Mouse (Mus musculus) embryonic fibroblast, embryonic 13.5 days (primary cell): ENCODE results near the gene Psmd14. TPM values are rescaled to one million over a fixed set of nuclear protein-coding genes. Genes with fewer than 3 reads are reported as not detected.

Experiments used
- H3K27ac ChIP-seq: 2 replicates; pipeline ENCODE4 v1.5.1; 2012; ENCODE audit warnings: low read length, control low read depth, inconsistent platforms; ENCODE audit not compliant: insufficient read depth
- H3K4me1 ChIP-seq: 2 replicates; pipeline ENCODE4 v1.6.1; 2011; ENCODE audit warnings: low read length; ENCODE audit not compliant: control insufficient read depth, insufficient read depth
- H3K4me3 ChIP-seq: 2 replicates; pipeline ENCODE4 v1.5.1; 2011; ENCODE audit warnings: mild to moderate bottlenecking, control low read depth, low read length; ENCODE audit not compliant: insufficient read depth
- CTCF ChIP-seq: IDR thresholded peaks from 2 replicates; pipeline ENCODE4 v1.5.1; 2011; ENCODE audit warnings: mild to moderate bottlenecking, control low read depth, low read length, moderate library complexity, borderline replicate concordance; ENCODE audit not compliant: insufficient read depth
- POLR2A ChIP-seq: IDR thresholded peaks from 2 replicates; pipeline ENCODE4 v1.6.1; 2011; ENCODE audit warnings: low read depth, mild to moderate bottlenecking, control low read depth, low read length, moderate library complexity
- polyA plus RNA-seq: library from polyadenylated mRNA; stranded (reverse); fragments of >200 nt; gene quantifications from 2 replicates; pipeline ENCODE4 v1.2.4, GENCODE M21; 2011; ENCODE audit warnings: low read depth; ENCODE audit not compliant: missing spikeins, insufficient read length

Psmd14 gene
- polyA plus RNA-seq, 1 experiment, result 183 TPM

- Histone ChIP-seq H3K4me3 (no peak overlapping the region), H3K4me1 (no peaks in the 10 kb centered on the region)
- no peak for TF ChIP-seq CTCF
These were observed 99.6 kb downstream of the Psmd14 start for GRCm38 (mm10) chr2:61811163-61811506.

GRCm38 (mm10) chr2:61811507-61812421 is 100.3 kb downstream of the Psmd14 start:
- no peak for TF ChIP-seq POLR2A
- TF ChIP-seq CTCF, result no peak
- H3K27ac ChIP-seq, result no peak overlapping the region
- H3K4me1 ChIP-seq, result no peaks in the 10 kb centered on the region
- peak overlapping the region; percentile 19 for H3K4me3 ChIP-seq

More at GRCm38 (mm10) chr2:61811163-61811506, 99.6 kb downstream of the Psmd14 start:
- H3K27ac ChIP-seq, result no peak overlapping the region

- Histone ChIP-seq H3K4me1 (no peaks in the 10 kb centered on the region), H3K4me3 (no peak overlapping the region), H3K27ac (no peak overlapping the region)
- TF ChIP-seq POLR2A, result no peak
- no peak for TF ChIP-seq CTCF
These were observed 101.0 kb downstream of the Psmd14 start for GRCm38 (mm10) chr2:61812536-61812935.

GRCm38 (mm10) chr2:61813106-61813505 is 101.6 kb downstream of the Psmd14 start:
- H3K4me1 ChIP-seq, result no peaks in the 10 kb centered on the region
- no peak overlapping the region for H3K4me3 ChIP-seq
- H3K27ac ChIP-seq, result no peak overlapping the region
- TF ChIP-seq POLR2A (no peak), CTCF (no peak)

GRCm38 (mm10) chr2:61813521-61813920 is 102.0 kb downstream of the Psmd14 start:
- TF ChIP-seq CTCF (no peak), POLR2A (no peak)
- H3K27ac ChIP-seq, result no peak overlapping the region
- H3K4me1 ChIP-seq, result no peaks in the 10 kb centered on the region
- no peak overlapping the region for H3K4me3 ChIP-seq

- H3K4me3 ChIP-seq, result peak overlapping the region; percentile 19; the same call in 1 of the 2 replicates
- no peak overlapping the region for H3K27ac ChIP-seq
These were observed 103.3 kb downstream of the Psmd14 start for GRCm38 (mm10) chr2:61814548-61815473.

GRCm38 (mm10) chr2:61815583-61816313 is 104.3 kb downstream of the Psmd14 start:
- no peak for TF ChIP-seq CTCF
- no peak for TF ChIP-seq POLR2A
- H3K4me3 ChIP-seq, result no peak overlapping the region
- H3K27ac ChIP-seq, result no peak overlapping the region
- no peaks in the 10 kb centered on the region for H3K4me1 ChIP-seq

More at GRCm38 (mm10) chr2:61814548-61815473, 103.3 kb downstream of the Psmd14 start:
- no peaks in the 10 kb centered on the region for H3K4me1 ChIP-seq
- peak; percentile 42; the same call in 1 of the 2 replicates for TF ChIP-seq CTCF
- no peak for TF ChIP-seq POLR2A

- Histone ChIP-seq H3K4me3 (no peak overlapping the region), H3K4me1 (no peaks in the 10 kb centered on the region), H3K27ac (no peak overlapping the region)
- TF ChIP-seq POLR2A, result no peak
- TF ChIP-seq CTCF, result no peak
These were observed 106.7 kb downstream of the Psmd14 start for GRCm38 (mm10) chr2:61818197-61818596.

GRCm38 (mm10) chr2:61820203-61820602 is 108.7 kb downstream of the Psmd14 start:
- TF ChIP-seq POLR2A (no peak), CTCF (no peak)
- no peaks in the 10 kb centered on the region for H3K4me1 ChIP-seq
- no peak overlapping the region for H3K4me3 ChIP-seq
- H3K27ac ChIP-seq, result no peak overlapping the region
